Mouse (Mus musculus): Measurements from ENCODE around the gene Hlcs. TPM values are rescaled to one million over a fixed set of nuclear protein-coding genes. Genes with fewer than 3 reads are reported as not detected.

The Hlcs gene
- polyA plus RNA-seq, 1 experiment from 2014 or later: 8.6 TPM

GRCm38 (mm10) chr16:94117333-94117732 lies 196.0 kb downstream of the Hlcs start:
- DNase-seq (ENCODE audit: low spot score) (no peak), ATAC-seq (replicated peaks; ENCODE audit: insufficient number of reproducible peaks, low FRiP score, low TSS enrichment, low read depth) (no peak)
- Histone ChIP-seq H3K27ac (replicated peaks; ENCODE audit: low read depth, low read length) (no peak overlapping the region), H3K9me3 (replicated peaks; ENCODE audit: control insufficient read depth, low read length) (no peaks in the 10 kb centered on the region), H3K4me2 (ENCODE audit: low read depth, low read length) (no peak overlapping the region), H3K4me1 (ENCODE audit: control insufficient read depth, insufficient read depth, low read length) (no peaks in the 10 kb centered on the region), H3K36me3 (replicated peaks; ENCODE audit: control insufficient read depth, insufficient read depth, low read depth, low read length) (no peaks in the 10 kb centered on the region), H3K27me3 (ENCODE audit: control insufficient read depth, insufficient read depth, low read length) (peaks cover under 1% of the 10 kb centered on the region), H3K9ac (replicated peaks; ENCODE audit: low read length) (no peak overlapping the region), H3K4me3 (ENCODE audit: low read depth, low read length) (no peak overlapping the region)
- whole genome bisulfite sequencing: 66% methylated on average over 6 of the region's 6 CpGs

DNA sequence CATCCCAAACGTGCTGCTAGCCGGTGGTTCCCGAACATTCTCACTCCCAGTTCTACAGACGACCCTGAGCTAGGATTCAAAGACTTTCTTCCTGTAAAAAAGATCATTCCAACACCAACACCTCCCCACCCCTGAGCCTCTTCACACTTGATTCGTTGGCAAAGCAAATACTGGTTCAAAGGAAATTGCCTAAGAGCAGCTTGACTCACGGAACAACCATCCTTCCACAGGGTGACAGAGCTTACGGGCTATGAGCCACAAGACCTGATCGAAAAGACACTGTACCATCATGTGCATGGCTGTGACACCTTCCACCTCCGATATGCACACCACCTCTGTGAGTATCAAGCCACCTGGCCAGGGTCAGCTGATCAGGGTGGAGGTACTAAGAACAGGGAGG lies 198.7 kb downstream of the Hlcs start:
- DNase-seq (ENCODE audit: low spot score) (no peak), ATAC-seq (replicated peaks; ENCODE audit: insufficient number of reproducible peaks, low FRiP score, low TSS enrichment, low read depth) (no peak)
- no peak overlapping the region for H3K4me3 ChIP-seq (ENCODE audit: low read depth, low read length)
- no peaks in the 10 kb centered on the region for H3K27me3 ChIP-seq (ENCODE audit: control insufficient read depth, insufficient read depth, low read length)
- 80% methylated on average over 9 of the region's 9 CpGs for WGBS
- no peak overlapping the region for H3K4me2 ChIP-seq (ENCODE audit: low read depth, low read length)
- H3K9ac ChIP-seq (replicated peaks; ENCODE audit: low read length): no peak overlapping the region
- H3K4me1 ChIP-seq (ENCODE audit: control insufficient read depth, insufficient read depth, low read length): no peaks in the 10 kb centered on the region
- H3K36me3 ChIP-seq (replicated peaks; ENCODE audit: control insufficient read depth, insufficient read depth, low read depth, low read length): no peaks in the 10 kb centered on the region
- H3K9me3 ChIP-seq (replicated peaks; ENCODE audit: control insufficient read depth, low read length): no peaks in the 10 kb centered on the region
- no peak overlapping the region for H3K27ac ChIP-seq (replicated peaks; ENCODE audit: low read depth, low read length)

- Histone ChIP-seq H3K27me3 (ENCODE audit: control insufficient read depth, insufficient read depth, low read length) (no peaks in the 10 kb centered on the region), H3K4me3 (ENCODE audit: low read depth, low read length) (no peak overlapping the region), H3K4me2 (ENCODE audit: low read depth, low read length) (no peak overlapping the region), H3K27ac (replicated peaks; ENCODE audit: low read depth, low read length) (no peak overlapping the region), H3K36me3 (replicated peaks; ENCODE audit: control insufficient read depth, insufficient read depth, low read depth, low read length) (no peaks in the 10 kb centered on the region), H3K4me1 (ENCODE audit: control insufficient read depth, insufficient read depth, low read length) (no peaks in the 10 kb centered on the region), H3K9me3 (replicated peaks; ENCODE audit: control insufficient read depth, low read length) (no peaks in the 10 kb centered on the region), H3K9ac (replicated peaks; ENCODE audit: low read length) (no peak overlapping the region)
- DNase-seq (ENCODE audit: low spot score): no peak
- 84% methylated on average over 7 of the region's 7 CpGs for WGBS
- no peak for ATAC-seq (replicated peaks; ENCODE audit: insufficient number of reproducible peaks, low FRiP score, low TSS enrichment, low read depth)
Measured at GRCm38 (mm10) chr16:94113160-94113559, 200.2 kb downstream of the Hlcs start.

DNA sequence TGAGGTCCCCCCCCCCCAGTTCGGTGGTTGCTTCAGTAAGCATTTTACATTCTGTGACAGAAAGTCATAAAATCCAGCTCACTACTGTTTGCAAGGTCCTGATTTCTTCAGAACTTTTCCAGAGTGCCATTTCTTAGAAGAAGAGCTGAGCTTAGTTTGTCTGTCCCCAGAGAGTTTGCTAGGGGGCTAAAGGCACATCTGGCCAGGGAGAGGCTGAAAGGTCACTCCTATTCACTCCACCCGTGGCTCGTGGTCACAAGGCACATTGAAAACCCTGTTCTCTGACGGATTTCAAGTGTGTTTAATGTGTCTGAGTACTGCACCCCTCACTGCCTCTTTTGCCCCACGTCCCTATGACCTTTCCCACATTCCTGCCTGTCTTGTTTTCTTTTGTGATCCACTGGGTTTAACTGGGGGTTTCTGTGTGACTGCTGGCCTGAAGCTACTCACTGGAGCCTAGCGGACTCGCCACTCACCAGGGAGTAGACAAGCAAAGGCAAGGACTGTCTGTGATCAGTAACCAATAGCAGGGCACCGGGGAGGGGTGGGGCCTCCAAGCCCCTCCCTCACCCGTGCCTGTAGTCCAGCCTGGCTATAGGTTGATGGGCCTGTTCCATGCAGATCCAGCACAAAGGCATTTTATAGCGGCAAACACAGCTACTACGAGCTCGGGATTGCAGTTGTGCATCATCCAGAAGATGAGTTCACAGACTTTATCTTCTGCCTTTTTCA lies 215.5 kb downstream of the Hlcs start:
- ATAC-seq (replicated peaks; ENCODE audit: insufficient number of reproducible peaks, low FRiP score, low TSS enrichment, low read depth) (peak; percentile 90), DNase-seq (ENCODE audit: low spot score) (peak; percentile 72)
- Histone ChIP-seq H3K27me3 (ENCODE audit: control insufficient read depth, insufficient read depth, low read length) (peaks cover 35% of the 10 kb centered on the region), H3K4me1 (ENCODE audit: control insufficient read depth, insufficient read depth, low read length) (no peaks in the 10 kb centered on the region; the same call in 1 of the 2 replicates), H3K9me3 (replicated peaks; ENCODE audit: control insufficient read depth, low read length) (no peaks in the 10 kb centered on the region), H3K4me3 (ENCODE audit: low read depth, low read length) (no peak overlapping the region), H3K9ac (replicated peaks; ENCODE audit: low read length) (no peak overlapping the region), H3K4me2 (ENCODE audit: low read depth, low read length) (no peak overlapping the region), H3K27ac (replicated peaks; ENCODE audit: low read depth, low read length) (no peak overlapping the region), H3K36me3 (replicated peaks; ENCODE audit: control insufficient read depth, insufficient read depth, low read depth, low read length) (no peaks in the 10 kb centered on the region)
- WGBS: 3% methylated on average over 12 of the region's 12 CpGs

DNA sequence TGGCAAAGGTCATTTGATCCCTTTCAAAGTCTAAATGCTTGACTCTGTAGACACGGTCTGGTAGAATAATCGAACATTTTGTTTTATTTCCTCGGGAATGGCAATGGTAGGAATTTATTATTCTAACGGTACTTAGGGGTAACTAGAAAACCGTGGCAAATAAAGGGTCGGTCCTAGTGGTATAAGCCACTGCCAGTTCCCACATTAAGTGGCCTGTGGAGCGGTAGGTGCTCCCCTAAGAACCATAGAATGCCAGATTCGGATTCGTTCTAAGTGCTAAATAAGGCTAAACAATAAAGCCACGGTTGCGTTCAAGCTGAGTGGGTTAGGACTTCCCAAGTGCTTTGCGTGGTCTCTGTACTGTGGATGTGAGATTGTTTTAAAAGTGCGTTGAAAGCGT lies 216.9 kb downstream of the Hlcs start:
- no peak overlapping the region for H3K4me3 ChIP-seq (ENCODE audit: low read depth, low read length)
- H3K36me3 ChIP-seq (replicated peaks; ENCODE audit: control insufficient read depth, insufficient read depth, low read depth, low read length): no peaks in the 10 kb centered on the region
- H3K9ac ChIP-seq (replicated peaks; ENCODE audit: low read length): no peak overlapping the region
- DNase-seq (ENCODE audit: low spot score) (peak; percentile 24), ATAC-seq (replicated peaks; ENCODE audit: insufficient number of reproducible peaks, low FRiP score, low TSS enrichment, low read depth) (no peak)
- 3% methylated on average over 14 of the region's 14 CpGs for WGBS
- no peaks in the 10 kb centered on the region for H3K9me3 ChIP-seq (replicated peaks; ENCODE audit: control insufficient read depth, low read length)
- H3K4me1 ChIP-seq (ENCODE audit: control insufficient read depth, insufficient read depth, low read length): no peaks in the 10 kb centered on the region; the same call in 1 of the 2 replicates
- peaks cover 47% of the 10 kb centered on the region for H3K27me3 ChIP-seq (ENCODE audit: control insufficient read depth, insufficient read depth, low read length)
- no peak overlapping the region for H3K27ac ChIP-seq (replicated peaks; ENCODE audit: low read depth, low read length)
- H3K4me2 ChIP-seq (ENCODE audit: low read depth, low read length): no peak overlapping the region

DNA sequence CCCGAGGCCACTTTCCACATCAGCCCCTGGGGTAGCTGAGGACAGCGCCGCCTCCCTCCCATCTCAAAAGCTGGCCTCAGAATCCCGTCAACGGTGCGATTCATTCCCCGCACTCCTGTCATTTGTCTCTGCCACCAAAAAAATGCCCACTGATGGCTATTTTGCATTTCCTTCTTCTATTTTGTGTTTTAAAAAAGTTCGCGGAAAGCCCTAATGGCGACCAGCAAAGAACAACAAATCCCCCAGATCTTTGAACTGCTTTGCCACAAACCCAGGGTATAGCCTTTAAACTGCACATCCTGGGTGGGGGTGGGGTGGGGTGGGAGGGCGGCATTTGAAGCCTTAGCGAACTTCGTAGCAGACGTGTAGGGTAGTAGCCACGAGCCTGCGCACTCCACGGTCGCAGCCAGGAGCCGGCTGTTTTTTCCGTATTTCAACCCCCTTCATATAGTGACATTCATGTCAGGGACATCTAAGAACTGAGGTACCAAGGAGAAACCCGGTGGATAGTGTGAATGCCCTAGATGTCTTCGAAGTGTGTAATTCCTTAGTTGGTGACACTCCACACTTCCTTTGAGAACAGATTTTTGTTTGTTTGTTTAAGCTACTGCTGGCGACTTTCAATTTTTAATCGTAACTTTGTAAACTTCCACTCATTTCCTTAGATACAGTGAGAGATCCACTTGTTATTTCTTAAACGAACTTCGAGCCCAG lies 218.1 kb downstream of the Hlcs start:
- Histone ChIP-seq H3K9ac (replicated peaks; ENCODE audit: low read length) (no peak overlapping the region), H3K4me3 (ENCODE audit: low read depth, low read length) (no peak overlapping the region), H3K9me3 (replicated peaks; ENCODE audit: control insufficient read depth, low read length) (no peaks in the 10 kb centered on the region), H3K4me1 (ENCODE audit: control insufficient read depth, insufficient read depth, low read length) (no peaks in the 10 kb centered on the region; the same call in 1 of the 2 replicates), H3K27ac (replicated peaks; ENCODE audit: low read depth, low read length) (no peak overlapping the region), H3K36me3 (replicated peaks; ENCODE audit: control insufficient read depth, insufficient read depth, low read depth, low read length) (no peaks in the 10 kb centered on the region), H3K27me3 (ENCODE audit: control insufficient read depth, insufficient read depth, low read length) (peaks cover 59% of the 10 kb centered on the region), H3K4me2 (ENCODE audit: low read depth, low read length) (no peak overlapping the region)
- peak; percentile 37 for DNase-seq (ENCODE audit: low spot score)
- no peak for ATAC-seq (replicated peaks; ENCODE audit: insufficient number of reproducible peaks, low FRiP score, low TSS enrichment, low read depth)
- 1% methylated on average over 26 of the region's 26 CpGs for WGBS

GRCm38 (mm10) chr16:94094251-94095108 lies 218.9 kb downstream of the Hlcs start:
- no peak overlapping the region for H3K4me2 ChIP-seq (ENCODE audit: low read depth, low read length)
- 2% methylated on average over 48 of the region's 48 CpGs for WGBS
- DNase-seq (ENCODE audit: low spot score) (peak; percentile 43), ATAC-seq (replicated peaks; ENCODE audit: insufficient number of reproducible peaks, low FRiP score, low TSS enrichment, low read depth) (no peak)
- H3K9me3 ChIP-seq (replicated peaks; ENCODE audit: control insufficient read depth, low read length): no peaks in the 10 kb centered on the region
- H3K4me3 ChIP-seq (ENCODE audit: low read depth, low read length): no peak overlapping the region
- H3K27ac ChIP-seq (replicated peaks; ENCODE audit: low read depth, low read length): no peak overlapping the region
- no peaks in the 10 kb centered on the region; the same call in 1 of the 2 replicates for H3K4me1 ChIP-seq (ENCODE audit: control insufficient read depth, insufficient read depth, low read length)
- no peaks in the 10 kb centered on the region for H3K36me3 ChIP-seq (replicated peaks; ENCODE audit: control insufficient read depth, insufficient read depth, low read depth, low read length)
- peaks cover 67% of the 10 kb centered on the region for H3K27me3 ChIP-seq (ENCODE audit: control insufficient read depth, insufficient read depth, low read length)
- H3K9ac ChIP-seq (replicated peaks; ENCODE audit: low read length): no peak overlapping the region

Measured in embryonic facial prominence, embryonic 11.5 days (tissue).